Mouse (Mus musculus) common myeloid progenitor, adult 5-6 weeks (primary cell): Measurements from ENCODE around the gene Rif1. TPM values are rescaled to one million over a fixed set of nuclear protein-coding genes. Genes with fewer than 3 reads are reported as not detected.

ENCODE experiments used
- ATAC-seq: replicated peaks from 2 replicates; pipeline ENCODE4 v1.8.0; 2016; ENCODE audit warnings: low read depth, mild to moderate bottlenecking, moderate TSS enrichment, inconsistent platforms; ENCODE audit not compliant: poor library complexity, severe bottlenecking
- total RNA-seq: library from RNA; stranded (forward); fragments of 200-1000, 187-1606 nt; gene quantifications from 2 replicates; pipeline ENCODE4 v1.2.3, GENCODE M21; 2017

Rif1 gene
- total RNA-seq, result 145 and 149 TPM in 2 replicates

DNA sequence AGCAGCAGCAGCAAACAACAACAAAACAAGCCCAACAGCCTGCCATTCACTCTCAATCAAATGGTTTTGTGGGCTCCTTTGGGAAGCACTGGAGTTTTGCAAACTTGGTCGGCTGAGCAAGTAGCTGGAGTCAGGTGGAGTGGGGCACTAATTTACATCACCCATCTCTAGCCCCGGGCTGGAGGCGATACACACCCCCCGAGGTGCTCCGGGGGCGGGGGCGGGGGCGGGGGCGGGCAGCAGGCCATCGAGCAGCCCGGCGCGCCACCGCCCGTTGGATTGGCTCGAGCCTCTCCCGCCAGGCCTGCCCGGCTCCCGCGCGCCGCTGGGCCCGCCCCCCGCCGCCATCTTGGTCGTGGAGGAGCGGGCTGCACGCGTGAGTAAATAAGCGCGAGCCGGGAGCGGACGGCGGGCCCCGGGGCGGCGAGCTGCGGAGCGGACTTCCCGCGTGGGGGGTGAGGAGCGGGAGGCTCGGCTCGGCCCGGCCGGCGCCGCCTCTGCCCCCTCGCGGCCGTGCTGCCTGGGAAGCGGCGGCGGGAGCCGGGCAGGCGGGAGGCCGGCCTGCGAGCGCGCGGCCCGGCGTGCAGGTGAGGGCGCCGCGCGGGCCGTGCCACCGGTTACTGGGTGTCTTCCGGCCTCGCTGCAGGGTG is at the start of gene Rif1:
Gene Rif1, plus strand, starts transcription at position 342 of the 650 bp plus-strand sequence.
- peak; percentile 77 for ATAC-seq

DNA sequence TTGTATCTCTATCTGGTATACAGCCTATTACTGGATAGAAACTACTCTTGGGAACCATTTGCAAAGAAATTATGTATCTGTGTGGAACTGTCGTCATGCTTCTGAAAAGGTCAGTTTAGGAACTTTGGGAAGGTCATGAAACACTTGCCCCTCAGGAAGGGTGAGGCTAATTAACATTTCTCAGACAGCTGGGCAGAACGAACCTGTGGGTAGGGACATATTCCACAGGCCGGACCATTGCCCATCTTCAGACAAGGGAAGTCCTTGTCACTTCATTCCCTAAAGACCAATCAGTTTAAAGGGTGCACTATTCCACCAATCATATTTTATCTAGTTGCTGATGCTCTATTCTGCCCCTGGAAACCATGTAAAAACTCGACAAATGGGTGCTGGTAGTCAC is 45.6 kb upstream of the Rif1 start:
- ATAC-seq, result no peak

DNA sequence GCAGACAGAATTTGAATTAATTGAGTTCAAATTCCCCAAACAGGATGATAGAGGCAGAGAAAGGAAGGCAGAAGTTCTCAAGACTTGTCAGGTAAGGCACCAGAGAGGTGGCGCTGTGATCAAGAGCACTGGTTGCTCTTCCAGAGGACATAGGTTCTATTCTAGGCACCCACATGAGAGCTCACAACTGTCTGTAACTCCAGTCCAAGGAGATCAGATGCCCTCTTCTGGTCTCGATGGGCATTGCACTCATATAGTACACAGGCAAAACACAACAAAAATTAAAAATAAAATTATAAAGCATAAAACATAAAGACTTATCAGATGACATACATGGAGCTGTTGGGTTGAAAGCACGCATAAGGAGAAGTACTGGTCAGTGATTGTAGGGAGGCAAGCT is 43.2 kb upstream of the Rif1 start:
- no peak for ATAC-seq

DNA sequence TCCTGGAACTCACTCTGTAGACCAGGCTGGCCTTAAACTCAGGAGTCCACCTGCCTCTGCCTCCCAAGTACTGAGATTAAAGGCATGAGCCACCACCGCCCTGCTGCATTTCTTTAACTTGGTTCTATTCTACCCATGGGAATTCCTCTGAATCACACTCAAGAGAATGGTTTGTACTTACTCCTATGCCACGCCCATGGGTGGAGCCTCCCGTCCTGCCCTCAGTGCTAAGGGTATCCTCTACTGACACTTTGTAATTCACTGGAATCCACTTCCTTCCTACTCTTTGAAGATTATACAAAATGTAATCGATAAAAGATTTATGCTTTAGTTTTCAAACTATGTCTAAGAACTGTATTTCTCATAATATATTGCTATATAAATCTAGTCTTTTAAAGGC is 41.1 kb upstream of the Rif1 start:
- ATAC-seq, result no peak

DNA sequence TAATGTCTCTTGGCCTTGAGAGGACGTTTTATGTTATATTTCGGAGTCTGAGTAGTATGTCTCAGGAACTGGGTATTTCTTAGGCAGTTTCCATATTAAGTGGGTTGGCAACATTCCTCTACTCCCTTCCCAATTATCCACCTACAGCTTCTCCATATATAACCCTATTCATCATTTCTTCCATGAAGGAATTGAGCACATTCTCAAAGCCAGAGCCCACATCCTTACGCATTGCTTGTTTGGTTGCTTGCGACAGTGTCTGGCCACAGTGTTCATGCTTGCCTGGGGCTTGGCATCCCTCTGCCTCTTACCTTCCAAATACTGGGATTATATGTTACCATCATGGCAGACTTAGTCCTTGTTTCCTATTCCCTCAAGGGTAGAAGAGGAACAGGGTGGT is 38.0 kb upstream of the Rif1 start:
- no peak for ATAC-seq

DNA sequence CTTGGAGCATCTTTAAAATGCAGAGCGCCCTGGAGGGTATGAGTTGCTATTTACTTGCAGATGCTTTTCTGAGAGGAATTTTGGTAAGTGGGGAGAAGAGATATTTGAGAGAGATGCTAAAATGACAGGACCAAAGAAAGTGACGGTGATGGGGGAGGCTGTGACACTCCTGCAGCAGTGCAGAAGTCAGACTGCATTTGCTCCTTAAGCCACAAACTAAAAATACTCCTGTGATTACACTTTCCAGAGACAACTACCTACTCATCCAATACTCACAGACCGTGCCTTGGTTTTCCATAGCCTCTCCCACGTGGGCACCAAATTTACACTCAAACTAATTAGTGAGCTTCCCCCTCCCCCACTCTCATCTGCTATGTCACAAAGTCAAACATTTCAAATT is 37.5 kb upstream of the Rif1 start:
- no peak for ATAC-seq

DNA sequence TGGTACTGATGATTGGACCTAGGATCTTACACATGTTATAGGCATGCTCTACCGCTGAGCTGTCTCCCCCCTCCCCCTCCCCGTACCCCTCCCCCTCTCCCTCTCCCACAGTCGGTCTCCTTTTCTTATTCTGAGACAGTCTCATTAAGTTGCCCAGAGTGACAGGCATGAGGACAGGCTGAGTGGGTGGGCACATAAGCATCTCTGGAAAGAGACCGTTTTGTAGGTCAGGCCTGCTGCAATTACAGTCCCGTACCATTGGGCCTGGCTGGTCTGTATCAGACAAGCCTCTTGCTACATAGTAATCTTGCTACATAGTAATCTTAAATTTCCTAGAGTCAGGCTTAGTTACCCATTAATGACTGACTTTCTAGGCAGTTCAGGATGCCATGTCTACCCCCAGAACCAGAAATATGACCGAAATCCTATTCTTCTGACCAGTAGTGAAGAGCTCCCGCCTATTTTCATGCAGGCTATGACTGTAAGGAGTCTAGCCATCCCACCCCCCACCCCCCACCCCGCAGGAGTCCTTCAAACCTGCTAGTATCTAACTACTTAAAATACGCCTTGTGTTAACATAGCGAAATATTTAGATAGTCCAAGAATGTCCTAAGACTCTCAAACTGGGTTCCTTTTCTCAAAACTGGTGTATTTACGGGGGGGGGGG is 35.6 kb upstream of the Rif1 start:
- ATAC-seq, result no peak

DNA sequence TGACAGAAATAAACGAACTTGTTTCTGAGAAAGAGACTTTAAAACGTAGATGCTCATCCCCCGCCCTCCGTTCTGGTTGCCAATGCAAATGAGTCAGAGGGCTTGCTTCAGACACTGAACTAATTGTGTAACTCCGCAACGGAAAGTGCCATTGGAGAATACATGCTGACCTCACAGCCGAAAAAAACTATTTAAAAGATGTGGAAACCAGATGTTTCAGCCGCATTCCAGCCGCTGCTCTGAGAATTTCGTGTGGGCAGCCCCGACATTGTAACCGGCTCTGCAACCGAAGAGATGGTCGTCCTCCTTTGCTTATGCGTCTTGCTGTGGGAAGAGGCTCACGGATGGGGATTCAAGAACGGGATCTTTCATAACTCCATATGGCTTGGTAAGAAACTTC is 34.8 kb upstream of the Rif1 start, which contains the start of gene Tnfaip6:
Gene Tnfaip6, plus strand, starts transcription at position 128 of the 400 bp plus-strand sequence.
- ATAC-seq, result peak; percentile 95

DNA sequence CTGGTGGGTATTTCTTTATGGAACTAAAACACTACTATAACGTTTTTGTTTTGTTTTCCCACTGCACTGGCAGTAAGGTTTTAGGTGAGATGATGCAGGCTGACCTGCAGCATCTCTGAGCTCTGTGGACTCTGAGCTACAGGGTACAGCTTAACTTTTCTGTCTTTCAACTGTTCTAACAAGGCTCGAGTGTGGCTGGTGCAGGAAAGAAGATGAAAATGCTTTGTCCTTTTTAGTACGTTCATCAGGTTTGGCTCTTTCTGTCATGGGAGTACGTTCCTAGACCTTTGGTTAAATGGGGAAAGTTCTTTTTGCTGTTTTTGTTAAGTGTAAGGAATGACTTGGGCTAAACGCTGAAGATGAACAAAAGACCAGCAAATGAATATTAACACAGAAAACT is 34.1 kb upstream of the Rif1 start:
- no peak for ATAC-seq

DNA sequence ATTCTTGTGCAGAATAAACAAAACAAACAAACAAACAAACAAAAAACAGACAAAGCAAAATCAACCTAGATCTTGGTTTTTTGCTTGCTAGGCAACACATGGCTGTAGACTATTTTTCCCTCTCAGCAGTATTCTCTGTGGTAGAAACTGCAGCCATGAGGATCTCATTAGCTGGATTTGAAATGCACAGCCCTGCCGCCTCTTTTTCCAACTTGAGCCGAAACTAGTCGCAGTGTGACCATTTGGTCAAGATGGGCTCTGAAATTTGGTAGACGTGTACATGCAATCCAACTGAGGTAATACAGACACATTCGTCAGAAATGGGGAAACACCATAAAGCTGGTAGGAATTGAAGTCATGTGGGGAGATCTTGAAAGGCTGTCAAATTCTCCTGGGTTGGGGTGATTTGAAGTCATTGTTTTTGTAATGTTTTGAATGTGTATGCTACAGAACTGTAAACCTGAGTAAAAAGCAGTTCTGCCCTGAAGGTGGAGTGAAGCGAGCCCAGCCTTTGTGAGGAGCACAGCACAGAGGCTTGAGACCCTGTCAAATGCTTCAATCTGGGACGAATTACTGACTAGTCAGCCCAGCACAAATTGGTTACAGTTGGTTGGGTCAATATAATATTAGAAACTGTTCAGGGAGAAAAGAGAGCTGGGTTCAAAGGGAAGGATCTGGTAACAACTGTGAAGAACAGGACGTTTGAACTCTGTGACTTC is 33.4 kb upstream of the Rif1 start:
- ATAC-seq, result no peak

DNA sequence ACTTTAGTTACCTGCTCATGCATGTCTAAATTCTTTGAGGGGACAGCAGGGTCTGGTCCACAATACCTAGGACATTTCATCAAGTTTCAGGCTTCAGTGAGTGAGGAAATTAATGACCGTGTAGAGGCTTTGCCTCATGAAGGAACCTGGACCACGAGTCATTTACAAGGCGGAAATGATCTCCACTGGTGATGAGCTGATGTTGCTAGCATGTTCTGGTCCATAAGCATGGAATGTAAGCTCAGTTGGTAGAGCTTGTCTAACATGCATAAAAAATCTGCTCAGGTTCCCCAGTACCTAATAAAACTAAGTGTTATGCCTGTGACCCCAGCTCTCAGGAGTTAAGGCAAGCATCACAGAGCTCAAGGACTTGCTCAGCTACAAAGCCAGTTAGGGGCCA is 30.5 kb upstream of the Rif1 start:
- ATAC-seq, result no peak

DNA sequence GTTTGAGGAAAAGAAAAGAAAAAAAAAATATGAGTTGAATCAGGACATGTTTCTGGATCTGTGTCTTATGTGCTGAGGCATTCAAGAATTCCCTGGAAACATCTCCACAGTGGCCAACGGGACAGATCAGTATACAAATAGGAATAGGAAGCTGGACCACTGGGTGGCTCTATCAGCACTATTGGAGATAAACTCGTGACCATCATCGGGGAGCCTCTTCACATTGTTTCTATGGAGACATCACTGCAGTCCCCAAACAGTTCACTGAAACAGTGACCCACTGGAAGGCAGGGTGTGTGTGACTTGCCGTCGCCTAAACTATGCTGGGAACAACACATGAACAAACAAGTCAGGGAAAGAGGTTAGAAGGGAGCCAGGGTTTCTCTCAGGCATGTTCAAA is 29.9 kb upstream of the Rif1 start:
- no peak for ATAC-seq

DNA sequence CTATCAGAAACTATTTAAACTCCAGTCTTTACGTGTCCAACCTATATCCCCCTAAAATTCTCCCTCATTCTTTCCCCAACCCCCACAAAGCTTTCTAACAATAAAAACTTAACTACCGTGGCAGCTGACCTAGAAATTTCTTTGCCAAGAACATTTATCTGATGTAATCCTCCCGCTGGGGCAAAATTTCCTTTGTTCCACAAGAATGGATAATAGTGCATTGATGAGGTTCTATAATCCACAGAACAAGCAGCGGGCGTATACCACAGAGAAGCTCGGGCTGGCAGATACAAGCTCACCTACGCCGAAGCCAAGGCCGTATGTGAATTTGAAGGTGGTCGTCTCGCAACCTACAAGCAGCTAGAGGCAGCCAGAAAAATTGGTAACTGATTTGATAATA is 29.1 kb upstream of the Rif1 start:
- ATAC-seq, result no peak

DNA sequence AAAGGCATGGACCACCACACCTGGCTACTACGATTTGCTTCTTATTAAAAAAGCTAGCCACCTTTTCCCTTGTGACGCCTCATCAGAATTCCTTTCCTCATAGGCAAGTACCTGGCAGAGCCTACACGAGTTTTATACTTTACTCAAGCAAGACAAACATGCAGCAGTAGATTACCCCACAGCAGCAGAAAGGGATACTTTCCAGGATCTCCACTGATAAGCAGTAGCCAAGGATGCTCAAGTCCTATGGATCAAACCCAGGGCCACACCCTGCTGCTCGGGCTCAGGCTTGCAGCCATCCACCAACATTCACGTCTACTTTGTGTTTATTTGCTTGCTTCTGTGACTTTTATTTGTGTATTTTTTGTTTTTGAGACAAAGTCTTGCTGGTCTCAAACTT is 26.6 kb upstream of the Rif1 start:
- ATAC-seq, result no peak

DNA sequence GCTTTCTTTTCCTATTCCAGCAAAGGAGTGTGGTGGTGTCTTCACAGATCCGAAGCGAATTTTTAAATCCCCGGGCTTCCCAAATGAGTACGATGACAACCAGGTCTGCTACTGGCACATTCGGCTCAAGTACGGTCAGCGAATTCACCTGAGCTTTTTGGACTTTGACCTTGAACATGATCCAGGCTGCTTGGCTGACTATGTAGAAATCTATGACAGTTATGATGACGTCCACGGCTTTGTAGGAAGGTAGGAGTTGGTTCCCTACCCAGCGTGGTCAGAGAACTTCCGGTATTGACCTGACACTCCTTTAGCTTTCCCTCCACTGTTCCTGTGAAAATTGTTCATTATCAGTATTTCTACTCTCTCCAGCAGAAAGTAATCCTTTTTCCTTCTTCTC is 21.8 kb upstream of the Rif1 start:
- ATAC-seq, result no peak

DNA sequence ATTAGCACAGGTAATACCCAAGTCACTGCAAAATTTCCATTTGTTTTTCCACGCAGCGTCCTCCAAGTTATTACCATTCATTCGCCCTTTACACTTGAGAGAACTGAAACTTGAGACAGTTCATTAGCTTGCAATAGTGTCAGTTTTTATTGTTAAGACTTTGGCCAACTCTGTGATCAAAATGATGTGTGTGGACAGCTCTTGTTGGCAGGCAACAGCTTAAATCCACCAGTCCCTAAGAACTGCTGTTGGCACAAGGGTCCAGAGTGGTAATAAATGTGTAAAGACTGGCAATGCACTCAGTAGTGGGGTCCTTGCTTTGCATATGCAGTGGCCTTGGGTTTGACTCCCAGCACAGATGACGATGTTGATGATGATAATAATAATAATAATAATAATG is 20.3 kb upstream of the Rif1 start:
- ATAC-seq, result no peak

DNA sequence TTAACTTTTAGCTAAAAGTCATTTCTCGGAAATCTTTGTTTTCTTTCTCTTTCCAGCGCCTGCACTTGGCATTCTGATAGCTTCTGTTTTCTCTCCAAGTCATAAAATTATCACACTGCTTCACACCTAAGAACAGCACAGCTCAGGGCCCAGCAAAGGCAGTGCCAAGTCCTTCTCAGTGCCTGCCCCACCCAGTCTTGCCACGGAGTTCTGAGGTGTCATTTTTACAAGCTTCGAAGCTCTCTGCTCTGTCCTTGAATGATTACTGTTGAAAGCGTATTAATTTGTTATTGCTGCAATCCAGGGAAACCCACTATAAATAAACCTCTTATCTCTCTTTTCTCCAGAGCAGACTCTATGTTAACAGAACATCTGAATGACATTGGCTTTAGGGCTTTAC is 19.1 kb upstream of the Rif1 start:
- ATAC-seq, result no peak

DNA sequence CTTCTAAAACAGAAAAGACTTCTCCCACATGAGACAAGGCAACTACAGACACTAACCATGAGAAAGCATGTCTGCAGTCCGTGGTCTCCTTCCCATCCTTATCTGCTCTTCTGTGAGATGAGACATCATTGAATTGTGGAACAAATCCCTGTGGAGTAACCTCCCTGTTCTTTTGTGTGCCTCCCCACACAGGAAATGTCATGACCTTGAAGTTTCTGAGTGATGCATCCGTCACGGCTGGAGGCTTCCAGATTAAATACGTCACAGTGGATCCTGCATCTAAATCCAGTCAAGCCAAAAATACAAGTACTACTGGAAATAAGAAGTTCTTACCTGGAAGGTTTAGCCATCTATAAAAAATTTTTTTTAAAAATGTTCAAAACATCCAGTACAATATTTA is 17.0 kb upstream of the Rif1 start:
- no peak for ATAC-seq

DNA sequence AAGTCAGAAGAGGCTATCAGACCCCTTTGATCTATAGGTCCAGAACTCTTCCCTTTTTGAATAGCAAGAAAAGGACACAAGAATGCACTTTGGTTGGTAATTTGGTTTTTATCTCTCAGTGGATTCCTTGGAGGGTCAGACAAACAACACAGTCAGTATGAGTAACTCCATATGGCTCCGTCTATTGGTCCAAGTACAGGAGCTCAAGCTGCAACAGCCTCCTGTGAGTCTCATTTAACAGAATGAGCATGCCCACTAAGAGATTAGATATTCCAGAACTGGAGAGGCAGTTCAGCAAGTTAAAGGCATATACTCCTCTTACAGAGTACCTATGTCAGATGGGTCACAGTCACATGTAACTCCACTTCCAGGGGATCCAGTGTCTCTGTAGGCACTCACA is 15.5 kb upstream of the Rif1 start:
- no peak for ATAC-seq

DNA sequence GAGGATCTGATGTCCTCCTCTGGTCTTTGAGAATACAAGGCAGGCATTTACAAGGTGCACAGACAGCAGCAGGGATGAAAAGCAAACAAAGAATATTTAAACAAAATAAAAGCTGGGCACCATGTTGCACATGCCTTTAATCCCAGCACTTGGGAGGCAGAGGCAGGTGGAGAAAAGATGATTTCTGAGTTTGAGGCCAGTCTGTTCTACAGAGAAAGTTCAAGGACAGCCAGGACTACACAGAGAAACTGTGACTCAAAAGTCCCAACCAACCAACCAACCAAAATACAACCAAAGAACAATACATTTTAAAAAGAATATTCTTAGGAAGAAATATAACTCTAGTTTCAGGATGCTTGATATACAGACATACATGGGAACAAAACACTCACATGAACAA is 15.0 kb upstream of the Rif1 start:
- ATAC-seq, result no peak

DNA sequence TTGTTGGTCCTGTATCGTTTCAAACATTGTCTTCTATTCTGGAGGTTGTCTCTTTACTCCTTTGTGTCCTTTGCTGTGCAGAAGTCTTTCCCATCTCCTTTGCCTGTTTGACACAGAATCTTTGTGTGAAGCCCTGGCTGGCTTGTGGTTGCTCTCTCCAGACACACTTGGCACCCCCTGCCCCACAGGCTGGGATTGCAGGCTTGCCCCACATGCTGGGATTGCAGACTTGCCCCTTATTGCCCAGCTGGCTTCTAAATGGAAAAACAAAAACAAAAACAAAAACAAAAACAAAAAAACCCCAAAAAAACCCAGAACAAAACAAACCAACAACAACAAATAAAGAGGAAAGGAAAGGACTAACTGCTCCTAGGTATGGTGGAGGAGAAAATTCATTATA is 4.0 kb upstream of the Rif1 start:
- no peak for ATAC-seq

DNA sequence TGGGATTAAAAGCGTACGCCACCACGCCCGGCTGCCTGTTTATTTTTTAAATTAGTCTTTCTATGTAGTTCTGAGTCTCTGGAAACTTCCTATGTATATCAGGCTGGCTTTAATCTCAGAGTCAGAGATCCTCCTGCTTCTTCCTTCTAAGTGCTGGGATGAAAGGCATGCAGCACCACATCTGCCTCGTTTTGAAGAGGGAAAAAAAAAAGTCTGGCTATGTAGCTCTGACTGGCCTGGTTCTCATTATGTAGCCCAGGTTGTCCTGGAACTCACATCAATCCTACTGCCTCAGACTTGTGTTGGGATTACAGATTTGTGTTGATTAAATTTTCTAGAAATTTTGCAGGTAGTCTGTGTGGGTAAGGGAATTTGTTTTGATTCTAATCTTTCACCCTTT is 1.8 kb upstream of the Rif1 start:
- ATAC-seq, result no peak
